Mouse (Mus musculus) midbrain, embryonic 13.5 days (tissue): ENCODE measurements around the gene Hyal2. TPM values are rescaled to one million over a fixed set of nuclear protein-coding genes. Genes with fewer than 3 reads are reported as not detected.

Experiments used
- ATAC-seq: fragments of 200-750 bp; cut with Nextera tagmentation; 2 replicates; pipeline ENCODE4 v1.8.0; 2017; ENCODE audit warnings: mild to moderate bottlenecking, moderate TSS enrichment, moderate library complexity
- H3K27ac ChIP-seq: fragments of 300-500 bp; sonication (generic); 2 replicates; pipeline ENCODE4 v1.5.1; 2015; ENCODE audit warnings: inconsistent platforms, mild to moderate bottlenecking, moderate library complexity
- H3K27me3 ChIP-seq: fragments of 300-500 bp; sonication (generic); 2 replicates; pipeline ENCODE4 v1.6.1; 2015; ENCODE audit warnings: mild to moderate bottlenecking, inconsistent platforms
- H3K36me3 ChIP-seq: fragments of 300-500 bp; sonication (generic); 2 replicates; pipeline ENCODE4 v1.6.1; 2015; ENCODE audit warnings: mild to moderate bottlenecking, inconsistent platforms
- H3K4me1 ChIP-seq: fragments of 300-500 bp; sonication (generic); replicated peaks from 2 replicates; pipeline ENCODE4 v1.6.1; 2015; ENCODE audit warnings: inconsistent platforms
- H3K4me2 ChIP-seq: fragments of 300-500 bp; sonication (generic); replicated peaks from 2 replicates; pipeline ENCODE4 v1.6.1; 2015; ENCODE audit warnings: moderate library complexity, mild to moderate bottlenecking, inconsistent platforms
- H3K4me3 ChIP-seq: fragments of 300-500 bp; sonication (generic); replicated peaks from 2 replicates; pipeline ENCODE4 v1.5.1; 2015; ENCODE audit warnings: mild to moderate bottlenecking, inconsistent platforms
- H3K9ac ChIP-seq: fragments of 300-500 bp; sonication (generic); replicated peaks from 2 replicates; pipeline ENCODE4 v1.6.1; 2015; ENCODE audit warnings: mild to moderate bottlenecking, inconsistent platforms
- H3K9me3 ChIP-seq: fragments of 300-500 bp; sonication (generic); 2 replicates; pipeline ENCODE4 v1.6.1; 2016; ENCODE audit warnings: mild to moderate bottlenecking, inconsistent platforms
- WGBS: fragments of 180-500 bp; shearing (Covaris S2); methylation state at CpG from one replicate; pipeline ENCODE4 v1.1.7; 2015; 5-methylcytosine and 5-hydroxymethylcytosine counted together
- polyA plus RNA-seq: library from polyadenylated mRNA; unstranded; fragments of >200 nt; fragmentation: Nextera tagmentation; extraction: Ambion mirVana; gene quantifications from 2 replicates; pipeline ENCODE4 v1.2.1, GENCODE M21; 2015

The Hyal2 gene
- polyA plus RNA-seq: 98.9 and 106 TPM in 2 replicates

- H3K36me3 ChIP-seq: peaks cover 51% of the 10 kb centered on the region
- no peaks in the 10 kb centered on the region for H3K27me3 ChIP-seq
- H3K4me1 ChIP-seq: peaks cover 70% of the 10 kb centered on the region
- H3K27ac ChIP-seq: peak within 1 kb of the TSS; percentile 89
- peak within 1 kb of the TSS; percentile 96 for H3K4me2 ChIP-seq
- H3K9ac ChIP-seq: peak within 1 kb of the TSS; percentile 96
- 3% methylated on average over 18 of the region's 18 CpGs for WGBS
- H3K4me3 ChIP-seq: peak within 1 kb of the TSS; percentile 71
- no peak for ATAC-seq
- H3K9me3 ChIP-seq: no peaks in the 10 kb centered on the region
Measured at GRCm38 (mm10) chr9:107567702-107568319, at the start of gene Hyal2. TSS of gene Hyal2 (plus strand) at chr9:107567945.

GRCm38 (mm10) chr9:107520331-107520730 lies 47.4 kb upstream of the Hyal2 start:
- H3K9me3 ChIP-seq: no peaks in the 10 kb centered on the region
- 28% methylated on average over 6 of the region's 6 CpGs for WGBS
- no peak overlapping the region for H3K9ac ChIP-seq
- peaks cover 11% of the 10 kb centered on the region for H3K27me3 ChIP-seq
- peaks cover 32% of the 10 kb centered on the region for H3K36me3 ChIP-seq
- H3K4me3 ChIP-seq: no peak overlapping the region
- ATAC-seq: no peak
- peak overlapping the region; percentile 4 for H3K27ac ChIP-seq
- peaks cover 28% of the 10 kb centered on the region for H3K4me1 ChIP-seq
- no peak overlapping the region for H3K4me2 ChIP-seq

GRCm38 (mm10) chr9:107521190-107521589 lies 46.6 kb upstream of the Hyal2 start:
- ATAC-seq: 0 out of 2 replicates have a peak, but pooled peaks have one; percentile 5
- Histone ChIP-seq H3K36me3 (peaks cover 32% of the 10 kb centered on the region), H3K27ac (peak overlapping the region; percentile 4), H3K9me3 (no peaks in the 10 kb centered on the region), H3K4me2 (no peak overlapping the region), H3K9ac (no peak overlapping the region), H3K27me3 (peaks cover 20% of the 10 kb centered on the region), H3K4me3 (no peak overlapping the region), H3K4me1 (peaks cover 30% of the 10 kb centered on the region)
- WGBS: 67% methylated on average over 5 of the region's 5 CpGs

GRCm38 (mm10) chr9:107521711-107522399 lies 45.9 kb upstream of the Hyal2 start:
- Histone ChIP-seq H3K4me2 (peak overlapping the region; percentile 28), H3K9me3 (no peaks in the 10 kb centered on the region), H3K4me3 (no peak overlapping the region), H3K9ac (peak overlapping the region; percentile 55), H3K36me3 (peaks cover 30% of the 10 kb centered on the region), H3K27ac (peak overlapping the region; percentile 68), H3K4me1 (peaks cover 37% of the 10 kb centered on the region), H3K27me3 (peaks cover 27% of the 10 kb centered on the region)
- ATAC-seq: peak; percentile 62
- WGBS: 19% methylated on average over 23 of the region's 25 CpGs

GRCm38 (mm10) chr9:107522400-107522711 lies 45.4 kb upstream of the Hyal2 start:
- peaks cover 41% of the 10 kb centered on the region for H3K4me1 ChIP-seq
- peak overlapping the region; percentile 55 for H3K9ac ChIP-seq
- ATAC-seq: peak; percentile 31
- peak overlapping the region; percentile 68 for H3K27ac ChIP-seq
- no peaks in the 10 kb centered on the region for H3K9me3 ChIP-seq
- H3K4me2 ChIP-seq: peak overlapping the region; percentile 28
- H3K27me3 ChIP-seq: peaks cover 32% of the 10 kb centered on the region
- H3K4me3 ChIP-seq: no peak overlapping the region
- H3K36me3 ChIP-seq: peaks cover 25% of the 10 kb centered on the region
- 39% methylated on average over 2 of the region's 2 CpGs for WGBS

- WGBS: 4% methylated on average over 41 of the region's 44 CpGs
- H3K27ac ChIP-seq: no peak overlapping the region
- peak overlapping the region; percentile 30 for H3K4me3 ChIP-seq
- peak overlapping the region; percentile 49 for H3K4me2 ChIP-seq
- peak; percentile 46 for ATAC-seq
- no peaks in the 10 kb centered on the region for H3K9me3 ChIP-seq
- H3K9ac ChIP-seq: peak overlapping the region; percentile 44; the same call in 1 of the 2 replicates
- H3K4me1 ChIP-seq: peaks cover 26% of the 10 kb centered on the region
- peaks cover 40% of the 10 kb centered on the region for H3K27me3 ChIP-seq
- H3K36me3 ChIP-seq: peaks cover 14% of the 10 kb centered on the region
Measured at GRCm38 (mm10) chr9:107526198-107527026, 41.3 kb upstream of the Hyal2 start.

- Histone ChIP-seq H3K4me3 (peak within 1 kb of the TSS; percentile 89), H3K36me3 (peaks cover 16% of the 10 kb centered on the region), H3K4me2 (peak within 1 kb of the TSS; percentile 100), H3K27ac (peak within 1 kb of the TSS; percentile 71; the same call in 1 of the 2 replicates), H3K4me1 (peaks cover 37% of the 10 kb centered on the region), H3K9ac (peak within 1 kb of the TSS; percentile 96), H3K9me3 (no peaks in the 10 kb centered on the region), H3K27me3 (no peaks in the 10 kb centered on the region; the same call in 1 of the 2 replicates)
- under 1% methylated on average over 48 of the region's 48 CpGs for WGBS
- ATAC-seq: peak; percentile 99
Measured at GRCm38 (mm10) chr9:107533791-107534407, 33.8 kb upstream of the Hyal2 start, which contains the start of gene Tmem115. TSS of gene Tmem115 (plus strand) at chr9:107533945.

- no peaks in the 10 kb centered on the region; the same call in 1 of the 2 replicates for H3K27me3 ChIP-seq
- peak overlapping the region; percentile 96 for H3K9ac ChIP-seq
- peaks cover 37% of the 10 kb centered on the region for H3K4me1 ChIP-seq
- H3K4me3 ChIP-seq: peak overlapping the region; percentile 89
- no peak for ATAC-seq
- H3K9me3 ChIP-seq: no peaks in the 10 kb centered on the region
- H3K27ac ChIP-seq: peak overlapping the region; percentile 71; the same call in 1 of the 2 replicates
- under 1% methylated on average over 40 of the region's 40 CpGs for WGBS
- peak overlapping the region; percentile 100 for H3K4me2 ChIP-seq
- peaks cover 23% of the 10 kb centered on the region for H3K36me3 ChIP-seq
Measured at GRCm38 (mm10) chr9:107534408-107535202, 33.1 kb upstream of the Hyal2 start.

- 95% methylated on average over 7 of the region's 7 CpGs for WGBS
- H3K36me3 ChIP-seq: peaks cover 32% of the 10 kb centered on the region
- H3K4me2 ChIP-seq: no peak overlapping the region
- H3K4me3 ChIP-seq: no peak overlapping the region
- no peak overlapping the region for H3K9ac ChIP-seq
- peaks cover 60% of the 10 kb centered on the region for H3K4me1 ChIP-seq
- H3K27ac ChIP-seq: no peak overlapping the region
- no peak for ATAC-seq
- H3K27me3 ChIP-seq: no peaks in the 10 kb centered on the region
- H3K9me3 ChIP-seq: no peaks in the 10 kb centered on the region
Measured at GRCm38 (mm10) chr9:107538231-107538630, 29.5 kb upstream of the Hyal2 start.

- Histone ChIP-seq H3K4me3 (no peak overlapping the region), H3K36me3 (peaks cover 36% of the 10 kb centered on the region), H3K27ac (no peak overlapping the region), H3K9ac (no peak overlapping the region), H3K4me2 (no peak overlapping the region), H3K4me1 (peaks cover 60% of the 10 kb centered on the region), H3K27me3 (no peaks in the 10 kb centered on the region), H3K9me3 (no peaks in the 10 kb centered on the region)
- WGBS: 96% methylated on average over 3 of the region's 3 CpGs
- ATAC-seq: no peak
Measured at GRCm38 (mm10) chr9:107538711-107539110, 29.0 kb upstream of the Hyal2 start.

- no peak overlapping the region for H3K4me2 ChIP-seq
- H3K36me3 ChIP-seq: peaks cover 49% of the 10 kb centered on the region
- H3K4me1 ChIP-seq: peaks cover 54% of the 10 kb centered on the region
- no peaks in the 10 kb centered on the region for H3K9me3 ChIP-seq
- H3K27ac ChIP-seq: no peak overlapping the region
- no peaks in the 10 kb centered on the region for H3K27me3 ChIP-seq
- no peak overlapping the region for H3K4me3 ChIP-seq
- 95% methylated on average over 8 of the region's 8 CpGs for WGBS
- ATAC-seq: no peak
- H3K9ac ChIP-seq: no peak overlapping the region
Measured at GRCm38 (mm10) chr9:107539940-107540339, 27.8 kb upstream of the Hyal2 start.
